Mouse (Mus musculus) layer of hippocampus, adult 11-12 months (tissue): Measurements from ENCODE around the gene Gm20388.
A peak's percentile ranks its signal among the peaks of the same experiment; 100 is the strongest.

Experiments used
- DNase-seq: peaks from one replicate; pipeline ENCODE4 v3.0.0; 2022; ENCODE audit warnings: low spot score

The Gm20388 gene

GRCm38 (mm10) chr8:123648245-123649170 lies 3737.9 kb downstream of the Gm20388 start:
- no peak for DNase-seq

GRCm38 (mm10) chr8:123649483-123649882 lies 3738.8 kb downstream of the Gm20388 start:
- no peak for DNase-seq

DNA sequence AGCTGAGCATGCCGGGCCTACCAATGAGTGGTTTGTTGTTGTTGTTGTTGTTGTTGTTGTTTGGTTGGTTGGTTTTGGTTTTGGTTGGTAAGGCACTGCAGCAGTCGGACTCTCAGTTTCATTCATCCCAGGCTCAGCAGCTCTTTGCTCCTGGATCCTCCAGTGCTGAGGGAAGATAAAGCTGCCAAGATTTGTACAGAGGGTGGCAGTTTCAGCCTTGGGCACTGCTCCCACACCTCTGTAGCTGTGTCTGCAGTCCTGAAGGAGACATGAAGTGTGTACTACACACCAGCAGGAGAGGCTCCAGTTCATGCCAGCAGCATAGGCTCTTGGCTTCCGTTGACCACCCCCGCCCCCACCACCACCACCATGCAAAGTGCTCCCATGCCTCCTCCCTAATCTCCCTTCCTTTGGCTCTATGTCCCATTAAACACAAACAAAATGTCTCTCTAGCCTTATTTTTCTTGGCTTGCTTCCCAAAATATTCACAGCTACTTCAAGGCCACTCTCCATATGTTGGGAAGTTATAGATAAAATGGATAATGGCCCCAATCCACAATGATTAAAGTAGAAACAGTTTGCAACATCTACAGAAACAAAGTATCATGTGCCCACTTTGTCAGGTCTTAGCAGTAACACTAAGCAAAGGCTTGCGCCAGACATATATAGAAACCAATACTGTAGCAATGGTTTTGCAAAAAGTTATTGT lies 3740.9 kb downstream of the Gm20388 start:
- DNase-seq: no peak

GRCm38 (mm10) chr8:123652641-123653040 lies 3742.0 kb downstream of the Gm20388 start:
- DNase-seq: no peak

DNA sequence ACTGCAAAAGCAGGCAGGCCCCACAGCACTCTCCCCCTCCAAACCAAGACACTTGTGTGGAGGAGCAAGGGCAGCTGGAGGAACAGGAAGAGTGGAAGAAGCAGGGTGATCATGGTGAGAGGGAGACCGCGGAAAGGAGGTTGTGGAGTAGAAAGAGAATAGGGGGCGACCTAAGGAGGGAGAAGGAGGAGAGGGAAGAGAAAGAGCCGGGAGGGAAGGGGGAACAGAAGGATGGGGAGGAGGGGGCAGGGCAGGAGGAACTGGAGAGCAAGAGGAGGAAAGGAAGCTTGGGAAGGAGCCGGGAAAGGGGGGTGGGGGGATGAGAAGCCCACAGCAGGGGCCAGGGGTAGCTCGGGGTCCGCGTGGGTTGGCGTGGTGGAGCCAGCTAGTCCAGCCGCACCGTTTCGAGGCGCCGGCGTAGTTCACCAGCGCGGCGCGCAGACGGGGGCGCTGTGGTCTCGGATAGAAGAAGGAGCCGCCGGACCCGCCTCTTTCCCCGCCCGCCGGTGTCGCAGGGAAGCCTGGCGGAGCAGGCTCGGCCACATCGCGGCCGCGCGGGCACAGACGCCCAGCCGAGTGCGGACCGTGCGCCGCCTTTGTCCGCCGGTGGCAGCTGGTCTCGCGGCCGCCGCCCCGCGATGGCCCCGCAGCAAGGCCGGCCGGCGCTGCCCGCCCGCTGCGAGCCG lies 3742.8 kb downstream of the Gm20388 start, which contains the start of gene Rhou:
TSS of gene Rhou (plus strand) at position 622 of the 686 bp plus-strand sequence.
- peak; percentile 94 for DNase-seq

DNA sequence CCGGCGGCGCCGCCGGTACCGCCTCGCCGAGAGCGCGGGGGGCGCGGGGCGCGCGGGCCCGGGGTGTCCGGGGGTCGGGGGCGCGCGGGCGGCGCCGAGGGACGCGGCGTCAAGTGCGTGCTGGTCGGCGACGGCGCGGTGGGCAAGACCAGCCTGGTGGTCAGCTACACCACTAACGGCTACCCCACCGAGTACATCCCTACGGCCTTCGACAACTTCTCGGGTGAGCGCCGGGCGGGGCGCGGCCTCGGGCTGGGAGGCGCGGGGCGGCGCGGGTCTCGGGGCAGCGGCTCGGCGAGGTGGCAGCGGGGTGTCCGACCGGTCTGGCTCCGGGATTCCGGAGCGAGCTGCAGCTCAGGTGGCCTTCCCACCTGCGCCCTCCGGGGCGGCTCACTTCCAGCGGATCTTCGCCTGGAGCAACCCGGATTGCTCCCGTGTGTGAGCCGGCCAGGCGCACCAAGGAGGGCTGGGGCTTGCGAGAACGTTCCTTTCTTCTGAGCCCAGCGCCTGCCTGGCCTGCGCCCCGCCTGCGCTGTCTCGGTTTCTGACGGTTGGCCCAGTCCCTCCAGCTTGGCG lies 3743.4 kb downstream of the Gm20388 start:
- peak; percentile 44 for DNase-seq

DNA sequence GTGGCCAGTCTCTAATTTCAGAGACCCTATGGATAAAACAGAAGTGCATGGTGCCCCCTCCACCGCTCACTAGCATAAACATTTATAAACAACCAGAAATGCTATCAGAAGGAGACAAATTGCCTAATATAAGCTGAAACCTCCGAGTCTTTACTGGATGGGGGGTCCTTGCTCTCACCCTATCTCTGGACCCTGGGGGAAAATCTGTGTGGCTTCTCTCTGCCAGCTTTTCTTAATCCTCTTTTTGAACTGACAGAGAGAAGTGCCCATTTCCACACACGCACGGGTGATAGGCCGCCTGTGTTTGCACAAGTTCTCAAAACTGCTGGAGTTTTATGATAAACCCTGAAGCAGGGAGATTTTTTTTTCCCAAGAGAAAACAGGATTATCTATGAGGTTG lies 3744.1 kb downstream of the Gm20388 start:
- no peak for DNase-seq

DNA sequence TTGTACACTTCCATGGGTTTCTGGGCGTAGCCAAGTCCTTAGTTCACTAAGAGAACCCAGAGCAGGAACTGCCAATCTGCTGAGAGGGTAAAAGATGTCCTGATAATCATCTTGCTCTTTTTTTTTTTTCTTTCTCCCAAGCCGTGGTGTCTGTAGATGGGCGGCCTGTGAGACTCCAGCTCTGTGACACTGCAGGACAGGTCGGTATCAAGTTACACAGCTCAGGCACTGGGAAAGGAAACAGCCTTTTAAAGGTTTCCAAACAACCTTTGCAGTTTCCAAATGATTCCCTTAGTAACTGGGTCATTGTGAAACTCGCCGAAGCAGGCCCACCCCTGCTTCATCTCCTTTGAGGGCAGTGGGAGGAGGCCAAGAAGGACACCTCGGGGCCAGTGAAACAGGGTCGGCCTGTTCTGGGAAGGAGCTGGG lies 3744.7 kb downstream of the Gm20388 start:
- DNase-seq: no peak

GRCm38 (mm10) chr8:123657826-123658225 lies 3747.2 kb downstream of the Gm20388 start:
- no peak for DNase-seq

DNA sequence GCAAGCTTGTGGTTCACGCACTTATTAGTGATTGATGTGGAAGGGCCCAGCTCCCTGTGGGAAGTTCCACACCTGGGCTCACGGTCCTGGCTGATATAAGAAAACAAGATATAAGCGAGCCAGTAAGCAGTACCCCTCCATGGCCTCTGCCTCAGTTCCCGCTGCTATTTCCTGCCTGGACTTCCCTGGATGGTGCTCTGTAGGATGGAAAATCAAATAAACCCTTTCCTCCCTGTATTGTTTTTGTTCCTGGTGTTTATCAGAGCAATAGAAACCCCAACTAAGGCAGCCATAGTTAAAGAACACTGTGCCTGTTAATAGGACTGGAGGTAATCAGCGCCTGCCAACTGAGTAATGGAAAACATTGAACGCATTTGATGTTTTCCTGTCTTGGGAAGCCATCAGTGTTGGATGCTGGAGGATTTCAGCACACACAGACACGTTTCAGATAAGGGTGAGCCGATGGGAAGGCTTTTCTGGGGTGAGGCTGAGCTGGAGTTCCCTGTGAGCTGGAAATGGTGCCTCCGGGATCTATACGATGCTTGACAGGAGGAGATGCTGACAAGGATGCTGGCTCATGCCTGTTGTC lies 3748.9 kb downstream of the Gm20388 start:
- DNase-seq: no peak

DNA sequence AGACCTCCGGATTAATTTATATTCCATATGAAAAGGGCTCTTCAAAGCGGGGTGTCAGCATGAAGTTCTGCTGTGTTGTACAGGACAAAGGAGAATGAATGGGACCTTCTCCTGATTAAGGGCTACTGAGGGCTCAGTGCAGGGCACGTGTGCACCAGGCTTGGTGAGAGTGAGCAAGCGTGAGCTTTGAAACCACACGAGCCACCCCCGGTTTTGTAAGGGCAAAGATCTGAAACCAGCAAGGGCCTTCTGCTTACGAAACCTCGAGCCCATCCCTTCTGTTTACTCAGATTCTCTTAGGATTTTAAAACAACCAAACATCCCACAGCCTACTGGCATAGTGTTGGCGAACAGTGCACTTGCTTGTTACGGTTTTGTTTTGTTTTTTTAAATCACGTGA lies 3750.9 kb downstream of the Gm20388 start:
- DNase-seq: no peak

- DNase-seq: no peak
Measured at GRCm38 (mm10) chr8:123665580-123665979, 3754.9 kb downstream of the Gm20388 start.

GRCm38 (mm10) chr8:123666832-123667231 lies 3756.2 kb downstream of the Gm20388 start:
- DNase-seq: no peak

- no peak for DNase-seq
Measured at GRCm38 (mm10) chr8:123668681-123669080, 3758.0 kb downstream of the Gm20388 start.

DNA sequence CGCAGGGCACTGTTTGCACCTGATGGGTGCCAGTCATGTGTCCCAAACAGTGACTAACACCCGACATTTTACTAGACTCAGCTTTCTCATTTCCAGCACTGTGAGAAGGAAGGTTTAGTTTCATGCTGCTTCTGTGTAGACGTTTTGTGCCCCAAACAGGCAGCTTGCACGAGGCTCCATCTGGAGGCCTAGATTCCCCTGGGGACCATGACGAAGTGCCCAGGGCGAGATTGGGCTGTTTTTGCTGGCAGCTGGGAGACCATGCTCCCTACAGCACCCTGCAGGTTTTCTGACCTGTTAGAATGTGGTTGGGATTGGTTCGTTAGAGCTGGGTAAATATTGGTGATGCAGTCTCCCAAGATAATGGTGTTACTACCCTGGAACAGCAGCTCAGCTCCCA lies 3760.1 kb downstream of the Gm20388 start:
- DNase-seq: no peak

GRCm38 (mm10) chr8:123671454-123671853 lies 3760.8 kb downstream of the Gm20388 start:
- no peak for DNase-seq

DNA sequence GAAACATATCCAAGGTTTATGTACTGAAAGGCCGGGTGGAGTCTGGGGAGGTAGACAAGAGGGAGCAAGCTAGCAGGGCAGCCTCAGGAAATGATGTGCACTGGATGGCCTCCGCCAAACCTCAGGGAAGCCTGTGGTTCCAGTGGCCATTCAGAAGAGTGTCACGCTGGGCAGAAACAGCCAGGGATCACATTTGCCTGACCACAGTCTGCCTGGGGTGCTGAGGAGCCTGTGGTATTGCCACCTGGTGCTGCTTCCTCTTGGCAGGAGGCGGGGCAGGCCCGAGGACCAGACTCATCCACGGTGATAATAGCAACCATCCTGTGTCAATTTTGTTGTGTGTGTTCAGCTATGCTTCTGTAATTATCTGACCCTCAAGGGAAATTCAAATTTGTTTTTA lies 3762.0 kb downstream of the Gm20388 start:
- no peak for DNase-seq

- no peak for DNase-seq
Measured at GRCm38 (mm10) chr8:123675611-123676010, 3765.0 kb downstream of the Gm20388 start.

- DNase-seq: no peak
Measured at GRCm38 (mm10) chr8:123678390-123678789, 3767.7 kb downstream of the Gm20388 start.

- peak; percentile 53 for DNase-seq
Measured at GRCm38 (mm10) chr8:123682073-123682761, 3771.6 kb downstream of the Gm20388 start.

DNA sequence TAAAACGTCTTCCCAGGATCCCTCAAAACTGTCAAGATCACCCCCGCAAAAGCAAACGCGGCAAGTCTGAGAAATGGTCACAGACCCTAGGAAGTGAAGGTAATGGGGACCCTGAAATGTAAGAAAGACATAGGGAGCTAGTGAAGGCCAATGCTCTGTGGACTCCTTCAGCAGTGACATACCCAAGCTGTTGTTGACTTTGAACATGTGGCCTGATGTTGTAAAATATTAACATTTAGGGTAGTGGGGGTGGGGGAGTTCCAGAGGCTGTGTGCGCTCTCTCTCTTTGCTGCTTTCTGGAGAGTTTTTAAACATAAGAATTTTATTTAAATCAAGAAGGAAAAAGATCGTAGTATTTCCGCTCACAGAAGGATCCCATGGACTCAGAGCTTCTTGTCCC lies 3772.7 kb downstream of the Gm20388 start:
- DNase-seq: no peak
